Mouse (Mus musculus): ENCODE measurements at regions not wholly inside any gene's neighbourhood (a gene's known extent, or its start where the extent isn't known, plus 50 kb on each side); places are given as distances from the start of the nearest gene placed in this dataset.

DNA sequence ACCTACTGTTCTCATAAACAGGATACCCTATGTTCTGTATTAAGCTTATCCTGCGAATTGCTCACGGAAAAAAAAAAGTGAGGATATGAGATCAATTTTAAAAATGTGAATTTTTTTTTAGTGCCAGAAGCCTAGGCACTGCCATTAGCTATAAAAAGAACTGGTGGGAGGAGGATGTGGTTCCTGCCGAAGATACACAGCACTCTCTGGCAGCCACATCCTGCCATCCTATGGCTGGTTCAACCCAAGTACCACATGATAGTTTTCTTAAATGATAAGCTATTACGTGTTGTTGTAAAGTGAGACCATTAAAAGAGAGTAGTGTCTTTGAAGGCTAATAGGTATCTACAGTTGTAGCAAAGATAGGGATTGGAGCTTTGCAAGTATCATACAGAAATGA, 58.2 kb upstream of the Ppp3ca start:
- DNase-seq (ENCODE audit: low spot score in 2 of 2) = no peak

DNA sequence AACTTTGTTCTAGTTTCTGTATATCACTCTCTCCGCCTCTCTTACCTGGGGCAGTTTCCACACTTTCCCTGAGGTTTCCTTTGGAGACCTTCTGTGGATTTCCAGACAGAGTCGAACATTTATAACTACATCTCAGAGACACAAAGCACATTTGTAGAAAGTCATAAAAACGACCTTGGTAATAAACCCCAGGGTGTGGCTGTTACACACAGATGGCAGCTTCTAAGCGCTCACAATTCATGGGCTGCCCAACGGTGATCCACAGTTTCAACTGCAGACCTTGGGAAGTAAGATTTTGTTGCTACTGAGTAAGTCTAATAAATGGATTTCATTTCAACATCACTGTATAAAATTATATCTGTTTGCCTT, 59.4 kb upstream of the Ppp3ca start:
- no peak for DNase-seq (ENCODE audit: low spot score in 2 of 2)

DNA sequence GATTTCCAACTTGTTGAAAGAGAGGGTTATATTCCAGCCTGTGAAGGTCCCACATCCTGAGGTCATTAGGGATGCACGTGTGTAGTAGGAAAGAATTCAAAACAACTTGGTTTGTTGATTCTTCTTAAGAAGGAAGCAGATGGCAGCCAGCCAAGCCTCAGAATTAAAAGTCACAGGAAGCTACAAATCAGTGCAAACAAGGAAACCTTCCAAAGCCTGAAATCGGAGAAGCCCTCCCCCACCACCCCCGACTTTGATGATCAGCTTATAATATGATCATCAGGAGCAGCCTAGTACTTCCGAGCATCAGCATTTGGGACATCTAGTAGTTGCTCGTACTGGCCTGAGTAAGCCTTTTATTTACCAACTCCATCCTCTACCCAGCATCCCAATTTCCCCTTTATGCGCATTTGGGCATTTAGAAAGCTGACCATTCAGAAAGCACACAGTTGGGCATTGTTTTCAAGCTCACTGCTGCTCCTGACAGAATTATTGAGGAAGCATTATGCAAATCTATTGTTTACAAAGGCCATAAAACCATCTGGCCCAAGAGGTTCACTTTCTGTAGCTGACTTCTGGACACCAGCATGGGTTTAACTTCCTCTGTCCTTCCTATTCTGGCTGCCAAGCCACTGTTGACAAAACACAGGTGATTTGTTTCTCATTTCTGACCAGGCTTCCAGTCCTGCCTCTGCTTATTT, 59.9 kb upstream of the Ppp3ca start:
- DNase-seq (ENCODE audit: low spot score in 2 of 2) = no peak

DNA sequence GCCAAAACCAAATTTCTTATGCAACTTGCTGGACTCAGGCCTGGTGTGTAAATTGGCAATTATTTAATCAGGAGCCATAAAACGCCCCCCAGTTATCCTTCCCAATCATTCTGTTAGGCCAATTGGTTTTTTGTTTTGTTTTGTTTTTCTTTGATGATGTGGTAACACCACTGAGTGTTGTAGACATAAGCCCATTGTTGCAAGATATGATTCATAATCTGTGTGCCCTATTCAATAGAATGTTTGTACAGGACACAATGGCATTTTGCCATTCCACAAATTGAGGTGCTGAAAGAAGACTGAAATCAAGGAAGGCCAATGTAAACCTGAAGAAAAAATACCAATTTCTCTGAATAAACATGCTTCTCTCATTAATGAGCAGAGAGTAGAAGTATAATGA, 68.2 kb upstream of the Ppp3ca start:
- no peak for DNase-seq (ENCODE audit: low spot score in 2 of 2)

DNA sequence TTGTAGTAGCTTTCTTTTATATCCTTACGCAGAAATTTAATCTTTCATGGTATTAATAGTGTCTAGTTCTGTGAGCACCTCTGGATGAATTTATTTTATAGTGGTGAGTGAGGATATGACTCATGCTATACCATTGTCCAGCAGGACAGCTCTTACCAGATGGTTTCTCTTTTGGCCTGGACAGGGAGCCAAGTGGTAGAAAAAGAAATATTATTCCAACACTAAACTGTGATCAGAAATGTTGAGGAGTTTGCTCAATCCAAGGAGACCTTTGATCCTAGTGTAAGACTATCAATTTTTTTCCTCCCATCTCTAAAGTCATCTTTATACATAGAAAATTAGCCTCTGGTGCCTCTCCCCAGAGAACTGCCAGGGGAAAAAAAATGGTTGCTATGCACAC, 86.0 kb upstream of the Ppp3ca start:
- no peak for DNase-seq (ENCODE audit: low spot score in 2 of 2)

DNA sequence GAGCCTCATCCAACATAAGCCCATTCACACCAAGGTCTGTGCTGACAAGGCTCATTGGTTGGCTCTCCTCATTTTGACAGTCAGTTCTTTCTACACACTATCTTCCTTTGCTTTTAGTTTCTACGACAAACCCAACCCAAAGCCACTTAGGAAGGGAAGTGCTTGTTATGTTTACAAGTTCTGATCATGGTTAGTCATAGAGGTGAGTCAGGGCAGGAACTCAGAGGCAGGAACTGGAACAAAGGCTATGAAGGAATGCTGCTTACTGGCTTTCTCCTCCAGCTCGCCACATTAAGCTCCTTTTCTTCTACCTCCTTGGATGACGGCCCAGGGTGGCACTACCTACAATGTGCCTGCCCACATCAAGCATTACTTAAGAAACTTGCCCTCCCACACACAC, 91.9 kb upstream of the Ppp3ca start:
- DNase-seq (ENCODE audit: low spot score in 2 of 2) = no peak

DNA sequence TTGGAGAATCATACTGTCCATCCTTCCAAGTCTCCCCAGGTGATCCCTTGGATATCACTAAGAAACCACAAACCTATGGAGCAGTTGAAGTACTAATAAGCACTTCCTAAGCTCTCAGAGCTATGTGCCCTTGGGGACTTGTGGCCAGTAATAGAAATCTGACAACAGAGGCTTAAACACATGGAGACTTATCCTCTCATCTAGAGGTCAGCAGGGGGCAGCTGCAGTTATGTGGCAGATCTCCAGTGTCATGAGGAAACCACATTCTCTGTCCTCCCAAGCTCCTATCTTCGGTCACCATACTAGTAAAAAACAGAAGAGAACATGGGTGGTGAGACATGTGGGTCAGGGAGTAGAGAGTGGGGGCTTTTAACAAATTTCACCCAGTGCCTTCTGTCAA, 99.4 kb upstream of the Ppp3ca start:
- no peak for DNase-seq (ENCODE audit: low spot score in 2 of 2)

DNA sequence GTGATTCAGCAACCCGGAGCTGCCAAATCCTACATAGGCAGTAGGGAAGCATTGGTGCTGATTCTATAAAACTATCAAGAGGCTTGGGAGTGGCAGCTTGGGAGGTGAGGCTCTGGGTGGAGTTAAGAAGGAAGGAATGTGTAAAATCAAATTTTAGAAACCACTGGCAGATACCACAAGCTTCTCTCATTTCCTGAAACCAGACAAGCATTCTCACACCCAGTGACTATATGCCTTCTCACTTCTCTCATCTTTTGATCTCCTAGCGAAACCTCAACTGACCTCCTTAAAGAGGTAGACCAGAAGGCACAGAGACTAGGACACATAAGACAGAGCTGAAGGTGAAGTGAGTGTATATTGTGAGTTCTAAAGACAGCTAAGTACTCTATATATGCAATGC, 113.4 kb upstream of the Ppp3ca start:
- no peak for DNase-seq (ENCODE audit: low spot score in 2 of 2)

DNA sequence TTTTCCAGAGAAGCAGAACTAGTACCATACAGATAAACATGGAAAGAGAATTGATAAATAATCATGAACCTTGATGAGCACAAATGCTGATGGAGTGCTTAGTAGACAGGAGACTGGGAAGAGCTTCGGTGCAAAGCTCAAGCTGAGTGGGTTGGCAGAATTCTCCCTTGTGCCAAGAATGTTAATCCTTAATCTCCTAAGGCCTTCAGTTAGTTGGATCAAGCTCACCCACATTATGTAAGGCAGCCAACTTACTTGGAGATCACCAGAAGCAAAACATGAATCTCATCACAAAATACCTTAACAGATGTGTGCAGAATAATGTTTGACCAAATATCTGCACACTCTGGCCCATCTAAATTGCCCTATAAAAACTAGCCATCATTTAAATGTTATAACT, 120.5 kb upstream of the Ppp3ca start:
- no peak for DNase-seq (ENCODE audit: low spot score in 2 of 2)

DNA sequence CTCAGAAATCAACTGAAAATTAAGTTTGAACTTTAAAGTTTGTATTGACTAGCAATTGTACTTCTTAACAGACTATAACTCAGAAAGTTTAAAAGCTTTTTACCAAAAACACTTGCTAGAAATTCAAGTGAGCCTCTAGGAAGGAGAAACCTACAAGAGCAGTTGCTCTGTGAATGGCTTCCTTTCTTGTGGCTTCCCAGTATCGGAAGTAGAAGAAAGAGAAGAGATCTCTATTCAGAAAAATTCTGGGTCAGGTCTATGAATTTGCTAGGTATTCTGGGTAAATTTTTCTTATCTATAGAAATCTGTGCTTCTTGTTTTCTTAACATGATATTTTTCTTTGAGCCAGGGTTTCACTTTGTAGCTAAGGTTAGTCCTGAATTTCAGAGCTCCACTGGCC, 138.3 kb upstream of the Ppp3ca start:
- no peak for DNase-seq (ENCODE audit: low spot score in 2 of 2)

DNA sequence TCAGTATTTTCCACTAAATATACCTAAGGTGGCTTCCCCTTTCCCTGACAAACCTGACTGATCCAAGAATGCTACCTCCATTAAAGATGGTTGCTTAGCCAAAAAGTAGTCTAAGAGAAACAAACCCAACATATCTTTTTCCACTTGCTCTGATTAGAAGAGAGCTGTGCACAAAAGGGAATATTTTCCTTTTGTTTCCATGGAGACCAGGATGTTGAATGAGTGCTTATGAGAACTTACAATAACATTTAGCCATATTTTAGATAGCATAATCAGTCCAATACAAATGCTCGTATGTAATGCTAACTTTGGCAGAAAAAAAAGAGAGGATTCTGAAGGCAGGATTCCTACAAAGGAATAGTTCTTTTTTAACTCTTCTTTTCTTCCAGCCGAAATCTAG, 161.3 kb upstream of the Ppp3ca start:
- DNase-seq (ENCODE audit: low spot score in 2 of 2) = no peak

DNA sequence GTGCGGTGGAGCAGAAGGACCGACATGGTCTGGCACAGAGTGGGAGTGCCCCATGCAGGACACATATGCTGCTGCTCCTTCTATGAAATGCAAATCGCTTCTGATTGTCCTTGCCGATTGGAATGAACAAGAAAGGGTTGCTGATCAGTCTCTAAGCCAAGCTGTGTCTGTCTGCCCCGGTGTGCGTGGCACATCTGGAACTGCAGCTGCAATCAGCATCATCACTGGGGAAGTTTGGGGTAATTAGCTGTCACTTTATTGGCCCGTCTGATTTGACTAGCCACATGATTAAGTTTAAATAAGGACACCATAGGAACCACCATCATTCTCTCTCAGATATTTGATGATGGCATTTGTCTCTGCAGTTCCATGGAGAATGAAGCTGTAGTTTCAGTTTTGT, 162.9 kb upstream of the Ppp3ca start:
- no peak for DNase-seq (ENCODE audit: low spot score in 2 of 2)

DNA sequence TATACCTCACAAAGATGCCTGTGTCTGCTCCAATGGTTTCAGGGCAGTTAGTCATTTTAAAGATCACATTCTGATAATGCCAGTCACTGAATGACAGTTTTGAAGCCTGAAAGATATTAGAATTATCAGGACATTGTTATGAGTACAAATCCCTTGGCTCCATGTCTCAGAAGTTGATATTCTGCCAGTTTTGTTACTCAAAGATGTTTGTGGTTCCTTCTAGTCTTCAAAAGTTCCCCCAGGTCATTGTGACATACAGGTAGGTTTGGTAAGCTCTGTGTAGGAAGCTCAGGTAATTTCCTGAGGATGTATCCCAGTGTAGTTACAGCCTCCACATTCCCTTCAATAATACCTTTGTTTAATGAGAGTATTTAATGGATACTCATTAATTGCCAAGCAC, 169.0 kb upstream of the Bank1 start:
- no peak for DNase-seq (ENCODE audit: low spot score in 2 of 2)

DNA sequence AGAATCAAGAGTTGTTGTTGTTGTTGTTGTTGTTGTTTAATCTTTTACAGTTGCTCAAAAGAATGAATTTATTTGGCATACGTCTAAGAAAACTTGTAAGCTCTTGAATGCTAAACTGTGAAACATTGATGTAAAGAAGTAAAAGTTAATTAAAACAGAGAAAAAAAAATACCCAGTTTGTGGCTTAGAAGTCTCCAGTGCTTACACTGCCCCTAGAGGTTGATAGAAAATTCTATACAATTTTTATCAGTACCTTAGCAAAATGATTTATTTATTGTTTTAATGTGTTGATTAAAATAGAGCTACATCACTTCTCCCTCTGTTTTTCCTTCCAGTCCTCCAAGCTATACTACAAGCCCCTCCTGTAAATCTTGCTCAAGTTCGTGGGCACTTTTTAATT, 165.8 kb upstream of the Bank1 start:
- no peak for DNase-seq (ENCODE audit: low spot score in 2 of 2)

DNA sequence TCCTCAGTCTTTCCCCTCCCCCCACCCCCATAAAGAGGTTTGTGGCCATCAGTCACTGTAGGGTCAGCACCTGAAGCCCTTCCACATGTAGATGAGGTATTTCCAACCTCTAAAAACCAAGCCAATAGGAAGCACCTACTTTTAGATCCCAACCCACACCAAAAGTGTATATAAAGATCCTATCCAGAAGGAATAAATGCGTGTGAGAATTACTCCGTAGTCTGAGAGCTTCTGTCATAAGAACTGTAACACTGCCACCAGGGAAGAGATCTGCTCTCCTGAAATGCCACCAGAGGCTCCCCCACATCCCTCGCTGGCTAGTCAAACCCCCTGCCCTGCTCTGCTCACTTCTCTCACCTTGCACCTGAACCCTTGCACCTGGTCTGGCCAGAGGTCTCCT, 145.8 kb upstream of the Bank1 start:
- DNase-seq (ENCODE audit: low spot score in 2 of 2) = no peak

DNA sequence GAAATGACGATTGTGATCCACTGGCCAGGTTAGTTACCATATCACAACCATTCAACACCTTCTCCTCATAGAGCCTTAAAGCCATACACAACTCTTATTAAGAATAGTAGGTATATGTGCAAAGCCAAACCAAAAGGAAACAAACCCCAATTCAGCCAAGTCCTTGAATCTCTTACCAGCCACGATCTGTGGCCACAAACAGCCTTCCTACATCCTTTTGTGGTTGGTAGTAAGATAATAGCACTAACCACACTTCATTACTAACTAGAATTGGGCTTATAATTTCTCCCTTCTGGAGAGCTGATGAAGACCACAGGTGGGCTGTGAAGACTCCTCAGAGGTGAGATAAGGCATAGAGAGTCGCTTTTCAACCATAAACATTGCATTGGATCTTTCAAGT, 136.9 kb upstream of the Bank1 start:
- no peak for DNase-seq (ENCODE audit: low spot score in 2 of 2)

DNA sequence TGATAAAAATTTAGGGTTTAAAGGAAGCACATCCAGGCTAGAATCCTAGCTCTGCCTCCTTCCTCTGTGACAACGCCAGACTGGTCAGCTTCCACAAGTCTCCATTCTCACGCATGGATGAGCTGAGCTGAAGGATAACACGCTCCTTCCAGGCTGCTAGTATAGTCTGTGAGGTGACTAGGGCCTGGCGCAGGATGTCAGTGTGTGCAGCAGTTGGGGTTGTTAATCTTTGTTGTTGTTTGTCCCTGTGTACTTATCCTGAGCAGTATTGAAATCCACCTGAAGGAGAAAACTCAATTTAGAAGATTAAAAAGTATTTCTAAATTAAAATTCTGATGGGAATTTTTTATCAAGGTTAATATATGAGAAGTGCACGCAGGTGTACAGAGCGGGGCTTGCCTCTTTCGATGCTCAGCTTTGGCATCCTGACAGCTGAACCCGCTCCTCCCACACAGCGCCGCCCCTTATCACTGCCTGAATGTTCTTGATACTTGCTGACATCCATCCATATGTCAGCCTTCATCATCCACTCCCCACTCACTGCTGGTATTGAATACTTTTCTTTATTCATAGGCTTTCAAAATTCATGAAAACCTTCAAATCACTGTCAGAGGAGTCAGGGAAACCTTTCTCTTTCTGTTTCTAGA, 130.7 kb upstream of the Bank1 start:
- DNase-seq (ENCODE audit: low spot score in 2 of 2) = no peak

DNA sequence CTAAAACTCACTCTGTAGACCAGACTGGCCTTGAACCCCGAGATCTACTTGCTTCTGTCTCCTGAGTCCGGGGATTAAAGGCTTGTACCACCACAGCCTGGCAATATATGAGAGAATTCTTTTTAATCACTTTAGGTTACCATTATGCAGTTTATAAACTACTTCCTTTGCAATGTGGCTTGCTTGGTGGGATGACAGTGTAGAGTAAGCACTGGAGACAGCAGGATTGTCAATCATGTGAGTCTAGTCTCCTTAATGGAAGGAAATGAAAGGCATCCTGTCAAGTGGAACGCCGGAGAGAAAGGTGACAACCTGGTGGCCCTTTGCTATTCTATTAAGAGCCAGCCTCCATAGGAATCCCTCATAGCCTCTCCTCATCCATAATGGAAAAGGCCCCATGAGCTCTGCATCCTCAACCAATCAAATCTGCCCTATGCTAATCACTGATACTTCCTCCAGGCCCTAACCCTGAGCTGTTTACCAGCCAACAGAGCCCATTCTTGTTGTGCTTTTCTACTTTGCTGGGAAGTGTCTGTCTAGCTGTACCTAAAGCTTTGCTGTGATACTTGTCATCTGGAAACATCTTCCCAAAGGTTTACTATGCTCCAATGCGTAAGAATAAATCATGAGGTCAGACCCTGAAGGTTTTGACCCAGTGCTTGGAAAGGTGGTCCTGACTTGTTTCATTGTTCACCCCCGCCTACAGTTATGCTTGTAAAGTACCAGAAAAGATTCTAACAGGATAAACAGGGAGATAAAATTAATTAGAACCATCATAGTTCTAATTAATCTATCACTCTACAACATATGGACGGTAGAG, 130.0 kb upstream of the Bank1 start:
- DNase-seq (ENCODE audit: low spot score in 2 of 2) = no peak

DNA sequence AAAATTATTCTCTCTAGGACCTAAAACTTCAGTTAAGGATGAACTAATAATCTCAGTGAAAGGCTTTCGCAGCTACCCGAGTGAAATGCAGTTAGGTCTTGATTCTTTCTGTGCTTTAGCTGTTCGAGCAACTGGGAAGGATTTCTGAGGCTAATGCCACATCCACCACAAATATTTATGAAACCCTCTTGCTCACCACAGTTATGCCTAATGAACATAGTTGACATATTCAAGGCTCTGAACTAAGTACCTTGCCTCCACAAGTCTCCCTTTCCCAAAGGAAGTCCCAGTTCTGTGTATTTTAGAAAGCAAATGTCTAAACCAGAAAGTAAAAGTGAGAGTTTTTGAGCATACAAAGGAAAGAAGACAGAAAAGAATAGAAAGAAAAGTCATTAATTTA, 129.1 kb upstream of the Bank1 start:
- no peak for DNase-seq (ENCODE audit: low spot score in 2 of 2)

DNA sequence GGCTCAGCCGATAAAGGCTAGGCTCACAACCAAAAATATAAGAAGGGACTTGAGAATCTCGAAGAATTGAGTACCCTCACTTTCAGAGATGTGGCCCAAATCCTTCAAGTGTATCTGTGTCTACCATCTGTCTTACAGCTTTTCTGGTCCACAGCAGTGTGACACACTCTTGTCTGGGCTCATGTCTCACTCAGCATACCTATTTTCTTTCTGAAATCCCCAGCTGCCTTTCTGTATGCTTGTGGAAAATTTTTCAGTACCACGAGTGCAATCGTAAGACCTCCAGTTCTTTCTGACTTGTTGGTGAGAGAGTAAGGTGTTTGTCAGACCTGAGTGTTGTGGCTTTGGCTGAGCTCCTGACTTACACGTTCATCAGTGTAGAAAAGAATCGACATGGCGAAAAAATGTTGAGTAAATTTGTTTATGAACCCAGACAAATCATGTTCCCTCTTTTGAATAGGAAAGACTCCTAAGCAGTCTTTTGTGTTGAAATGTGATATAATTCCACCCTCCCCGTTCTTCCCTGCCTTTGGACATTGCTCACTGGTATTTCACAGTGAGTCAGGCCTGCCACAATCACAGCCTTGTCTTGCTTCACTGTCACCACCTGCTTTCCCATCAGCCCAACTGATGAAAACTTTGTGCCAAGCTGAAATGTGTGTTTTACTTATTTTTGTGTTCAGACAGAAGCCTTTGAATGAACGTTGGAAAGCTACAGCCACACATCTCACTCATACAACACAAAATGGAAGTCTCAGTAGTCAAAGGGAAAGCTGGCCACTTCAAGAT, 125.3 kb upstream of the Bank1 start:
- DNase-seq (ENCODE audit: low spot score in 2 of 2) = no peak

DNA sequence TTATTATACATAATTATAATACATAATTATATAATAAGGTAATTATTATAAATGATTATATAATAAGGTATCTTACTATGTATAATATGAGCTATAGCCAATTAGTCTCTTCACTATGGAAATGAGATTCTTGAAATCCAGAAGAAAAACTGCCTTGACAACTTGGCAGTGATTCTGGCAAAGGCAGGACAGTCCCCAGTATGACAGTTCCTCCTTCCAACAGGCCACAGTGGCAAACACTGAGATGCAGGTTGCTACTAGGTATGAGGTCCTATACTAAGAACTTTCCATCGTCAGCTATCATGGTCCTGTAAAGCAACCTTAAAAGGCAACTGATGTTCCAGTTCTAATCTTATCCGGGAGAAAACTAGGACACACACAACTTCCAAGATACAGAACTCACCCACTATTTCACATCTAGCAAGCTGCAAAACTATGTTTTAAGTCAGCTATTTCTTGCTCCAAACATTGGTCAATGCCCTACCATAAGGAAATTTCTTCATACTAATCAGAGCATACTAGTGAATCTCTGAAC, 124.6 kb upstream of the Bank1 start:
- DNase-seq (ENCODE audit: low spot score in 2 of 2) = no peak

DNA sequence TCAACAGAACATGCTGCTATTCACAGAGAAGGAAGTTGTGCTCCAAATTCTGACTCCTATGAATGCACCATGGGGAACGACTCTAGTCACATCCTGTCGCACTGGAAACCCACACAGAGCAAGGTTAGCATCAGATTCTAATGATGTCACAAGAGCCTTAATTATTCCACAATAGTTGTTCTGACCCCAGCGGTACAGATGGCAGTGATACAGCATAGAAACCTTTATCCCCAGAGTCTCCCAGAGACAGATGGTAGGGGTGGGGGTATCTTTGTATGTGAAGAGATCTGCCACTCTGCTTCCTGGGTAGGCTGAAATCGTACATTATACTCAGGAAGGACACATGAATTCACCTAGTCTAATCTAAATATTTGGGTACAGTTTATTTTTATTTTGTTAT, 123.5 kb upstream of the Bank1 start:
- DNase-seq (ENCODE audit: low spot score in 2 of 2) = no peak

All from urinary bladder, postnatal 36 days (tissue).